Mouse (Mus musculus): Measurements from ENCODE around the gene Scg2.

Scg2 gene

DNA sequence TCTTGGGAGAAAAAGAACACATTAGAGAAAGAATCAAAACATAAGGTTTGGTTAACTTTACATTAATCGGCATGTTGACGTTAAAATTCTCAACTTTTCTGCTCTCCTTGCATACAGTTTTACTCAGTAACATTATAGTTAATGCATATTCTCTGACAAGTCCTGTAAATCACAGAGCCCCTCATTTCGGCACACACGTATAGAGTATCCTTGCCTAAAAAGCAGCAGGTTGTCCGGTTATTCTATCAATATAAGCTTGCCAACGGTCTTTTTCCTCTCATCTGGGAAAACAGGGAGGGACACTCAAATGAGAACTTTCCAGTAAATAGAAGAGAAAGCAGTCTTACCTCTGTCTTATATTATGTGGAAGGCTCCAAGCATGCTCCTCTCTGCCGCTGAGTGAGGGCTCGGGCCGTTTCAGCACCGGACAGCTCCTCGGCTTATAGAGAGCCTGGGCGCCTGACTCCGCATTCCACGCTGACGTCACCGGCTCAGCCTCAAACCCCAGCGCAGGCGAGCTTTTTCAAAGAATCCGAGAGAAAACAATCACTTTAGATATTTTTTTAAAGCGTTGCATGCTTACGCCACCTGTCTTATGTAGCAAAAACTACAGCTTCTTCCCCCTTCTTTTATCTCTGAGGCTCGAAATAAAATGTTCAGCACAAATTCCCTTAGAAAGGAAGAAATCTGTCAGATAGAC lies at the start of gene Scg2:
Gene Scg2, minus strand, starts transcription at position 512 of the 700 bp plus-strand sequence.
- peak; percentile 75 for DNase-seq

DNA sequence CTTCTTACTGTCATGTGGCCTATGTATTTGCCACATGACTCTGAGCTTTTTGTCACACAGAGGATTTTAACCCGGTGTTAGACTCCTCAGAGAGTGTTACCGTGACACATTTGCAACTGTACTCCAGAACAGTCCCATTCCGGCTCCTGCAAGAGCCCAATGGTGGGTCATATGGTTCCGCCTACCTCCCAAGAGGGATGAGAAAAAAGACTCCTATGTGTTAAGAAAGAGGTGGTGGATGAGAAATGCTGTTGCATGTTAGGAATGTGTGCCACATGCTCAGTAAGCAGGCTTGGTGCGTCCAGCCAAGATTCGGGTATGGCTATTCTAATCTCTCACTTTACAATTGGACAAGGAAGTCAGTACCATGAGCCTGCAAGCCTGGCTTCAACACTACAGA lies 45.6 kb upstream of the Scg2 start:
- no peak for DNase-seq

GRCm38 (mm10) chr1:79470856-79471255 lies 30.9 kb upstream of the Scg2 start:
- DNase-seq = no peak

GRCm38 (mm10) chr1:79469871-79470270 lies 30.0 kb upstream of the Scg2 start:
- DNase-seq = no peak

- no peak for DNase-seq
These were observed 26.7 kb upstream of the Scg2 start for GRCm38 (mm10) chr1:79466585-79466984.

DNA sequence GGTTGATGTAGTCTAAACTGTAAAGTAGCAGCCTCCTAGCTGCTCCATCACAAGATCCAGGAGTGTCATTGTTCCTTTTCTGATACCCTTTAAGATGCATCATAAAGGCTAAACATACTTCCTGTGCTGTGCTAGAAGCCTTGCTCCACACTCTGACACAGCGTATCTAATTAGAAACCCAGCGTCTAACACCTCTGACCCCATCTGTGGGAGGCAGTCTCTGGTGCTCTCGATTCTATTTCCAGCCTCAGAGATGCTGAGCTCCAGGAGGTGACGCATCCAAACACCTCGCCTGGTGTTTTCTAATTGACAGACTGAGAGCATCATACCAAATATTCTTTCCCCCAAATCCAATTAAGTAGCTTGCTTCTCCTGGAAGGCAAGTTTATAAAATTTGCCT lies 18.6 kb upstream of the Scg2 start:
- no peak for DNase-seq

GRCm38 (mm10) chr1:79454164-79454563 lies 14.2 kb upstream of the Scg2 start:
- no peak for DNase-seq

- DNase-seq = no peak
These were observed 12.4 kb upstream of the Scg2 start for GRCm38 (mm10) chr1:79452339-79452738.

DNA sequence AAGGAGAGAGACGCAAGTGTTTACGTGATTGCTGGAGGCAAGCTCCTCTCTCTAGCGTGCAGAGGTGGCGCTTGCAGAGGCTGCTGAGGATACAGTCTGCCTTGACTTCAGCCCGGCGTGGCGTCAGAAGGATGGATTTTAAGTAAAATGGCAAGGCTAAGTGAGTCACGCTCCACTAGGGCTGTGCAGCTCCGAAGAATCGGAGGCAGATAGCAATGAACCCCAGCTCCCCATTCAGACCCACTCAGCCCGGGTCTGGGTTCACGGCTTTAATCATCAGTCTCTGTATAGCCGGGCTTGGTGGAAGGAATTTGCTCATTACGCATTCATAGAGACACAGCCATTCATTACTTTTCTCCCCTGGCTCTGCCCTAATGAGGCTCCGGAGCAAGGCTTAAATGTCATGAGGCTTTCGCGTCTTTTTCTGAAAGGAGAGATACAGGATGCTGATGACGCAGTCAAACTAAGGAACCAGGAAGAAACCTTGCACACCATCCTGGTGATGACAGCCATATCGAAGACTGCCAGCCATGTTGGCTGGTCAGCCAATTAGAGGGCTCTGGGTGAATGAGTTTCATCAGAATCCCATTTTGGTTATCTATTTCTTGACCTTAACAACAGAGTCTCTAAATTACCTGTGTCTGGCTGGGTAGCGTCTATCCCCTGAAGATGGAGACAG lies 10.6 kb upstream of the Scg2 start:
- DNase-seq = no peak

DNA sequence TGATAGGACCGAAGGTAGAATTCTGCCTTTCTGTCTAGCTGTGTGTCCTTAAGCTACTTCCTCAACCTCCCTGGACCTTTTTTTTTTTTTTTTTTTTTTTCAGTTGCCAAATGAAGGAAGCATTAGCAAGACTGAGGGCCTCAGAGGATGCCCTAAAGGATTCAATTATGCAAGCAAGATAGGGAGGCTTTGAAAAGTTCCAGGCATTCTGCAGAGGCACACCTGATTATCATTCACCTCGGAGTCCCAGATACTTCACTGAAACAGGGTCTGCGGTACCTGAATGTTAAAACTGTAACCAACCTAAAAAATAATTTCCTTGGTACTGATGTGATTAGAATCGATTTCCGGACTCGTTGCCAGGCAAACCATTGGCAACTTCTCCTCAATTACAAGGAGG lies 10.0 kb upstream of the Scg2 start:
- no peak for DNase-seq

DNA sequence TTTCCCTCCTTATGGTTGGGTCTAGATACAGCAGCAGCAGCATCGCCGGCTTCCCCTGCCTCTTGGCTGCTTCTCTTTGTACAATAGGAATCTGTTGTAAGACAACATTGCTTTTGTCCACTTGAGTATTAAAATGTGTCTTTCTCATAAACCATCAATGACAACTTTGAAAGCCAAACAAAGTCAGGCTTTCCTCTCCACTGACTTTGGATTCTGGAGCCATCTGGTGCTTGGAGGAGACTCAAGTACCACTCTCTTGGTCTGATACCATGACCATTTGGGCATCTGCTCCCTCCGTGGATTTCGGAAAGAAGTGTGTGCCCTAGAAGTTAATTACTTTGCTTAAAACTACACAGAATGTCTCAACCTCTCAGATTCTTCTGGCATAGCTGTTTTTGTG lies 5.7 kb upstream of the Scg2 start:
- DNase-seq = no peak

DNA sequence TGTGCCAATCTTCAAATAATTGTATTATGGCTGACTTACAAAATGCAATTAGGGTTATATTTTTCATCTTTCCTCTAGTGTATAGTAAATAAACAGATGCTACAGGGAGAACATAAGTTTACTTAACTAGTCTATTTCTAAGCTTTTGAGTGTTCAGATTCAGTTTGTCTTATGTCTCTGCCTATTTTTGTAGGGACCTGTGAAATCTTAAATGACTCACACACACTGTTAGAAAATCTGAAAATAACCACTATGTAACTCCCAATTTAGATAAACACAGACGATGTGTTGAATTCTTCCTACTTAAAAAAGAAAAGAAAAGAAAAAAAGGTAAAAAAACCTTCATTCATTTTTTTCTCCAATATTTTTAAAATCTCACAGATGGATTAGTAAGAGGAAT lies 2.2 kb downstream of the Scg2 start:
- no peak for DNase-seq

GRCm38 (mm10) chr1:79436671-79437070 lies 3.2 kb downstream of the Scg2 start:
- no peak for DNase-seq

- DNase-seq = no peak
These were observed 10.9 kb downstream of the Scg2 start for GRCm38 (mm10) chr1:79429058-79429457.

DNA sequence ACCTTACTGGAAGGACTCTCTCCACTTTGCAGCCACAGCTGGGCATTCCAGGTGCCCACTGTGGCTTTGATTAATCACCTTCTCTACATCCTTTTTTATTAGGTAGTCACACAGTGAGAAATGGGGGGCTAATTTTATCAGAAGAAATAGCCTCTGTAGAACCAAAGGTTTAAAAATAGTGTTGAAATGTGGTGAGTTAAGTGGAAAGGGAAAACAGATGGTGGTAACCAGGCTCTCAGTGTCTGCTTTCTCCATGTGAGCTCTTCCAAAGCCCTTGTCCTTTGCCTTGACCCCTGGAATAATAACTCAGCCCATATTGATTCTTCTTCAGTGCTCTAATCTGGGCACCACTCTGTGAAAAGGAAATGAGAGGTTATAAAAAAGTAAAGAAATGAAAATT lies 24.4 kb downstream of the Scg2 start:
- DNase-seq = no peak

- DNase-seq = no peak
These were observed 33.5 kb downstream of the Scg2 start for GRCm38 (mm10) chr1:79406337-79406942.

- no peak for DNase-seq
These were observed 38.6 kb downstream of the Scg2 start for GRCm38 (mm10) chr1:79401090-79402012.

GRCm38 (mm10) chr1:79400284-79400683 lies 39.6 kb downstream of the Scg2 start:
- no peak for DNase-seq
